Mouse (Mus musculus): ENCODE data around the gene Urm1.
A peak's percentile ranks its signal among the peaks of the same experiment; 100 is the strongest.
"Not testable (repeated sequence)": the region's sequence is repeated elsewhere in the genome, so short reads cannot be mapped to it uniquely, and the experiment has no call there.

The Urm1 gene

DNA sequence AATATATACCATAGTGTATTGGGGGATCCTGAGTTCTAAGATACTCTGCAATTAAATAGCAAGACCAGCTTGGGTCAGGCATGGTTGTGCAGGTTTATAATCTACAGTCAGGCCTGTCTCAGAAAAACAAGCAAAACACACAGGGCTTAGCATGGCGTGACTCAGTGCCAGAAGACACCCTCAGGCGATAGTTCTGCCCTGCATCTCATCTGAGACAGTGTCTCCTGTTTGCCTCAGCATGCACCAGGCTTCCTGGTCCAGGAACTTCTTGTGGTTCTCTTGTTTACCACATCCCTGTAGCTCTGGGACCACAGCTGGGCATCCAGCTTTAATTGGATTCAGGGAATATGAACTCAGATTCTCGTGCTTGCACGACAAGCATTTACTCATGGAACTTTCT is 45.2 kb downstream of the Urm1 start:
- peak; percentile 79 for DNase-seq (ENCODE audit: low read depth, low spot score)

- DNase-seq (ENCODE audit: low read depth, low spot score) = peak; percentile 69
Observed at GRCm38 (mm10) chr2:29868949-29869645, 49.2 kb downstream of the Urm1 start, which contains the start of gene Cercam. Cercam (plus strand) TSS chr2:29869164.

DNA sequence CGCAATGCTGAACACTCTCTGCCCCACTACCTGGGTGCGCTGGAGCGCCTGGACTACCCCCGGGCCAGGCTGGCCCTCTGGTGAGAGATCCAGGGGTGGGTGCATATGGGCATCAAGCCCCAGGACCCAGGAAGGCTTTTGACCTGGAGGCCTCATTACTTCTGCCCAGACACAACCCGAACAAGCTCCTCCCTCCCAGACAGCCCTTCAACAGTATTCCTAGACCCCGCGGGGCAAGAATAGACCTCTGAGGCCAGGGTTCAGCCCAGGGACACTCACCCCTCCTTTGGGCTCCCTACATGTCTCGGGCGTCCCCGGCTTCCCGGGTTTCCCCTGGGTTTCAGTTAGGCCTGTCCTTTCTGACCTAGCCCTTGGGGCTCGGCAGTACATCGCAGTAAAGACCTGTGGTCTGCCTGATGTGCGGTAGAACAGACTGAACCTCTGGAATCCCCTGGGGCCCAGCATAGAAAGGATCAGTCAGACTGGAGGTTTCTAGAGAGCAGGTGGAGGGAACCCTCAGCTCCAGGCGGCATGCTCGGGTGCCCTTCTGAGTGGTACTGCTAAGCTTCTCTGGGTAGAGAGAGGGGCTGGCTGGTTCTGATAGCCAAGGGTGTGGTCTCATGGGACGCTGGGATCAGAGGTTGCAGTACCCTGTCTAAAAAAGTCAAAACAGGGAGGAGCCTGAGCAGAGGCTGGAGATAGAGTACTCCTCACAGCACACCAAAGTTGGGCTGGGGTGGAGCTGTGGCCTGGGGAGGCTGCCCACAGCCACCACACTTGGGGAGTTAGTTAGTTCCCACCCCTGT is 50.0 kb downstream of the Urm1 start:
- DNase-seq (ENCODE audit: low read depth, low spot score) = no peak

- DNase-seq (ENCODE audit: low read depth, low spot score) = no peak
Observed at GRCm38 (mm10) chr2:29872581-29873295, 52.9 kb downstream of the Urm1 start.

DNA sequence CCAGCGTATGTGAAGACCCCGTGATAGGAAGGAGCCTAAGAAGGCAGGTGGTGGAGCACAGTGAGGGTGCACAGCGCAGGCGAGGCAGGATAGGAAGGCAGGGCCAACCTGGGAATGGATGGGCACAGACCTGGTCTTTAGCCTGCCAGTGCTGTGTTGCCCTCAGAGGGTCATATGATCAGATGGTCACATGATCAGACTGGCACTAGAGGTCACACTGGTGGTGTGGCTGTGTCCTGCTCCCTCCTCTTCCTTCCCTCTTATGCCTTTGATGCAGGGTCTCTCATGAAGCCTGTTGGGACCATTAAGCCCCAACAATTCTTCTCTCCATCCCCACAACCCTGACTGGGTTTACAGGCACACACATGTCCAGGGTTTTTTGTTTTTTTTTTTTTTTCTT is 53.9 kb downstream of the Urm1 start:
- DNase-seq (ENCODE audit: low read depth, low spot score) = no peak

GRCm38 (mm10) chr2:29878061-29878460 is 58.2 kb downstream of the Urm1 start:
- DNase-seq (ENCODE audit: low read depth, low spot score) = peak; percentile 35

DNA sequence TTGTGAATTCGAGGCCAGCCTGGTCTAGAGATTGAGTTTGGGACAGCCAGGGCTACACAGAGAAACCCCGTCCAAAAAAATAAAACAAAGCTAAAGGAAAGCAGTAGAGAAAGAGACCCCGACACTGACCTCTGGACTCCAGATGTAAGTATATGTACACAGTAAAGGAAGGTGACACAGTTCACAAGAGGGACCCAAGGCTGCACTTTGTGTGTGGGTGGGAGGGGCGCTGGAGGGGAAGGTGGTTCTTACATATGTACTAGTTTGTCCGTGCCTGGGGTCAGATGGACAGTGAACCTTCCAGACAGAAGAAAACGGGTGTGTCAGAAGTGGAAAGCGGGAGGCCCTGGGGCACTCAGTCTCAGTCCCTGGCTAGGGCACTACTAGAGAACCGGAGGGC is 59.3 kb downstream of the Urm1 start:
- peak; percentile 5 for DNase-seq (ENCODE audit: low read depth, low spot score)

- DNase-seq (ENCODE audit: low read depth, low spot score) = peak; percentile 93
Observed at GRCm38 (mm10) chr2:29879964-29880830, 60.3 kb downstream of the Urm1 start.

DNA sequence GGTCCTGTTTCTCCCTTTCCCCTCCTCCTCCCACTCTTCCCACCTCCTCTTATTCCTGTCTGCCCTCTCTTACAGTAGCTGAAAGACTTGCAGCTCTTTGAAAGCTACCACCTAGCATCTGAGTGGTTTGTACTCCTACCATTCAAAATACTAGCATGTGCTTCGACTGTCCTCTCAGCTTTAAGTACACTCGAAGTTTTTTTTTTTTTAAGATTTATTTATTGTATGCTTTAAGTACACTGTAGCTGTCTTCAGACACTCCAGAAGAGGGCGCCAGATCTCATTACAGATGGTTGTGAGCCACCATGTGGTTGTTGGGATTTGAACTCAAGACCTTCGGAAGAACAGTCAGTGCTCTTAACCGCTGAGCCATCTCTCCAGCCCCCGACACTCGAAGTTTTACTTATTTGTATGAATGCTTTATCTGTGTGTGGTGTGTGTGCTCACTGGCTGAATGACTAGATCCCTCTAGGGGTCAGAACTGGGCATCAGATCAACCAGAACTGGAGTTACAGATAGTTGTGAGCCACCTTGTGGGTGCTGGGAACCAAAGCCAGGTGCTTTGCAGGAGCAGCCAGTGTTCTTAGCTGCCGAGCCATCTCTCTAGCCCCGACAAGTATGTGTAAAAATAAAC is 66.9 kb downstream of the Urm1 start:
- not testable (repeated sequence) for DNase-seq (ENCODE audit: low read depth, low spot score)

GRCm38 (mm10) chr2:29889066-29889944 is 69.4 kb downstream of the Urm1 start, which contains the start of gene Odf2:
Odf2 (plus strand) TSS chr2:29889221.
- DNase-seq (ENCODE audit: low read depth, low spot score) = peak; percentile 94

- DNase-seq (ENCODE audit: low read depth, low spot score) = peak; percentile 95
Observed at GRCm38 (mm10) chr2:29889991-29890833, 70.3 kb downstream of the Urm1 start.

GRCm38 (mm10) chr2:29891773-29892172 is 71.9 kb downstream of the Urm1 start:
- DNase-seq (ENCODE audit: low read depth, low spot score) = no peak

Data from 3T3-L1 (cell line).